Mouse (Mus musculus): ENCODE data around the gene Fam136a. TPM values are rescaled to one million over a fixed set of nuclear protein-coding genes. Genes with fewer than 3 reads are reported as not detected.

The Fam136a gene
- total RNA-seq, 1 experiment, result 116 TPM

GRCm38 (mm10) chr6:86382551-86382950, 17.1 kb downstream of the Fam136a start:
- Histone ChIP-seq H3K36me3 (ENCODE audit: control insufficient read depth, insufficient read depth, low read length, poor library complexity, severe bottlenecking) (peaks cover 8% of the 10 kb centered on the region), H3K4me1 (ENCODE audit: control insufficient read depth in 2 of 2, insufficient read depth in 2 of 2, low read length in 2 of 2, poor library complexity in 1 of 2) (peaks cover 0 to 5% of the 10 kb centered on the region in 2 experiments; a peak in 3 of 4 replicates), H3K27ac (ENCODE audit: insufficient read depth, low read depth, low read length, poor library complexity, severe bottlenecking) (no peak overlapping the region), H3K9me3 (ENCODE audit: control insufficient read depth, insufficient read depth, low read depth, low read length) (no peaks in the 10 kb centered on the region), H3K4me3 (ENCODE audit: insufficient read depth in 1 of 2, low read depth in 1 of 2, low read length in 2 of 2, poor library complexity in 1 of 2, severe bottlenecking in 1 of 2) (no peak overlapping the region), H3K9ac (ENCODE audit: insufficient read depth, low read depth, low read length, poor library complexity, severe bottlenecking) (no peak overlapping the region)
- no peak for DNase-seq (ENCODE audit: low read depth, low spot score)
- TF ChIP-seq MAFK (IDR thresholded peaks at IDR 0.05; ENCODE audit: insufficient read depth, low read depth, low read length), result no peak
- TF ChIP-seq ZC3H11A (IDR thresholded peaks at IDR 0.05; ENCODE audit: borderline replicate concordance, low read depth, low read length), result no peak
- TF ChIP-seq CHD2 (IDR thresholded peaks at IDR 0.05; ENCODE audit: low read depth, low read length), result no peak
- no peak for TF ChIP-seq HCFC1 (IDR thresholded peaks at IDR 0.05; ENCODE audit: borderline replicate concordance, insufficient read depth, low read length)
- TF ChIP-seq ZNF384 (IDR thresholded peaks at IDR 0.05; ENCODE audit: low read depth, low read length), result no peak
- in situ Hi-C loops (cut with MboI; ENCODE audit: low sequenced_read_pairs in 2 of 2, unreplicated experiment in 2 of 2), result no loop called here

- Histone ChIP-seq H3K36me3 (ENCODE audit: control insufficient read depth, insufficient read depth, low read length, poor library complexity, severe bottlenecking) (peaks cover 5% of the 10 kb centered on the region), H3K9ac (ENCODE audit: insufficient read depth, low read depth, low read length, poor library complexity, severe bottlenecking) (no peak overlapping the region), H3K9me3 (ENCODE audit: control insufficient read depth, insufficient read depth, low read depth, low read length) (no peaks in the 10 kb centered on the region), H3K4me1 (ENCODE audit: control insufficient read depth in 2 of 2, insufficient read depth in 2 of 2, low read length in 2 of 2, poor library complexity in 1 of 2) (peaks cover 0 to 5% of the 10 kb centered on the region in 2 experiments; a peak in 3 of 4 replicates), H3K27ac (ENCODE audit: insufficient read depth, low read depth, low read length, poor library complexity, severe bottlenecking) (no peak overlapping the region), H3K4me3 (ENCODE audit: insufficient read depth in 1 of 2, low read depth in 1 of 2, low read length in 2 of 2, poor library complexity in 1 of 2, severe bottlenecking in 1 of 2) (no peak overlapping the region)
- TF ChIP-seq CHD2 (IDR thresholded peaks at IDR 0.05; ENCODE audit: low read depth, low read length) (no peak), HCFC1 (IDR thresholded peaks at IDR 0.05; ENCODE audit: borderline replicate concordance, insufficient read depth, low read length) (no peak), ZC3H11A (IDR thresholded peaks at IDR 0.05; ENCODE audit: borderline replicate concordance, low read depth, low read length) (no peak), ZNF384 (IDR thresholded peaks at IDR 0.05; ENCODE audit: low read depth, low read length) (no peak), MAFK (IDR thresholded peaks at IDR 0.05; ENCODE audit: insufficient read depth, low read depth, low read length) (no peak)
- in situ Hi-C loops (cut with MboI; ENCODE audit: low sequenced_read_pairs in 2 of 2, unreplicated experiment in 2 of 2), result no loop called here
- DNase-seq (ENCODE audit: low read depth, low spot score), result no peak
Observed at GRCm38 (mm10) chr6:86383370-86383769, 17.9 kb downstream of the Fam136a start.

- Histone ChIP-seq H3K4me3 (ENCODE audit: insufficient read depth in 1 of 2, low read depth in 1 of 2, low read length in 2 of 2, poor library complexity in 1 of 2, severe bottlenecking in 1 of 2) (no peak overlapping the region), H3K9me3 (ENCODE audit: control insufficient read depth, insufficient read depth, low read depth, low read length) (no peaks in the 10 kb centered on the region), H3K27ac (ENCODE audit: insufficient read depth, low read depth, low read length, poor library complexity, severe bottlenecking) (no peak overlapping the region), H3K9ac (ENCODE audit: insufficient read depth, low read depth, low read length, poor library complexity, severe bottlenecking) (no peak overlapping the region), H3K36me3 (ENCODE audit: control insufficient read depth, insufficient read depth, low read length, poor library complexity, severe bottlenecking) (peaks cover 12% of the 10 kb centered on the region), H3K4me1 (ENCODE audit: control insufficient read depth in 2 of 2, insufficient read depth in 2 of 2, low read length in 2 of 2, poor library complexity in 1 of 2) (peaks cover 0 to 5% of the 10 kb centered on the region in 2 experiments; a peak in 3 of 4 replicates)
- no peak for DNase-seq (ENCODE audit: low read depth, low spot score)
- no peak for TF ChIP-seq HCFC1 (IDR thresholded peaks at IDR 0.05; ENCODE audit: borderline replicate concordance, insufficient read depth, low read length)
- no peak for TF ChIP-seq MAFK (IDR thresholded peaks at IDR 0.05; ENCODE audit: insufficient read depth, low read depth, low read length)
- TF ChIP-seq CHD2 (IDR thresholded peaks at IDR 0.05; ENCODE audit: low read depth, low read length), result no peak
- TF ChIP-seq ZNF384 (IDR thresholded peaks at IDR 0.05; ENCODE audit: low read depth, low read length), result no peak
- TF ChIP-seq ZC3H11A (IDR thresholded peaks at IDR 0.05; ENCODE audit: borderline replicate concordance, low read depth, low read length), result no peak
- in situ Hi-C loops (cut with MboI; ENCODE audit: low sequenced_read_pairs in 2 of 2, unreplicated experiment in 2 of 2), result no loop called here
Observed at GRCm38 (mm10) chr6:86384692-86385091, 19.2 kb downstream of the Fam136a start.

GRCm38 (mm10) chr6:86385362-86386104, 20.1 kb downstream of the Fam136a start:
- peaks cover 0 to 5% of the 10 kb centered on the region in 2 experiments; a peak in 3 of 4 replicates for H3K4me1 ChIP-seq (ENCODE audit: control insufficient read depth in 2 of 2, insufficient read depth in 2 of 2, low read length in 2 of 2, poor library complexity in 1 of 2)
- in situ Hi-C loops (cut with MboI; ENCODE audit: low sequenced_read_pairs in 2 of 2, unreplicated experiment in 2 of 2), result no loop called here
- no peak overlapping the region for H3K27ac ChIP-seq (ENCODE audit: insufficient read depth, low read depth, low read length, poor library complexity, severe bottlenecking)
- peaks cover 19% of the 10 kb centered on the region for H3K36me3 ChIP-seq (ENCODE audit: control insufficient read depth, insufficient read depth, low read length, poor library complexity, severe bottlenecking)
- H3K4me3 ChIP-seq (ENCODE audit: insufficient read depth in 1 of 2, low read depth in 1 of 2, low read length in 2 of 2, poor library complexity in 1 of 2, severe bottlenecking in 1 of 2), result no peak overlapping the region
- H3K9ac ChIP-seq (ENCODE audit: insufficient read depth, low read depth, low read length, poor library complexity, severe bottlenecking), result no peak overlapping the region
- no peak for TF ChIP-seq ZC3H11A (IDR thresholded peaks at IDR 0.05; ENCODE audit: borderline replicate concordance, low read depth, low read length)
- no peak for TF ChIP-seq HCFC1 (IDR thresholded peaks at IDR 0.05; ENCODE audit: borderline replicate concordance, insufficient read depth, low read length)
- TF ChIP-seq MAFK (IDR thresholded peaks at IDR 0.05; ENCODE audit: insufficient read depth, low read depth, low read length), result no peak
- no peak for TF ChIP-seq ZNF384 (IDR thresholded peaks at IDR 0.05; ENCODE audit: low read depth, low read length)
- TF ChIP-seq CHD2 (IDR thresholded peaks at IDR 0.05; ENCODE audit: low read depth, low read length), result no peak
- DNase-seq (ENCODE audit: low read depth, low spot score), result no peak
- no peaks in the 10 kb centered on the region for H3K9me3 ChIP-seq (ENCODE audit: control insufficient read depth, insufficient read depth, low read depth, low read length)
